Mouse (Mus musculus) small intestine, adult 2 months (tissue): ENCODE data around the gene Tnfrsf4.

Experiments
- CTCF ChIP-seq: fragments of 200-500 bp; IDR thresholded peaks from 2 replicates; pipeline ENCODE4 v1.5.1; 2012; ENCODE audit warnings: low read depth, mild to moderate bottlenecking, control low read depth, inconsistent platforms, low read length, moderate library complexity, mixed read lengths; ENCODE audit not compliant: insufficient replicate concordance, insufficient read length; ENCODE audit errors: extremely low read depth
- POLR2A ChIP-seq: fragments of 200-500 bp; IDR thresholded peaks from 2 replicates; pipeline ENCODE4 v1.6.1; 2012; ENCODE audit warnings: low read depth, mild to moderate bottlenecking, control low read depth, inconsistent platforms, low read length, moderate library complexity

DNA sequence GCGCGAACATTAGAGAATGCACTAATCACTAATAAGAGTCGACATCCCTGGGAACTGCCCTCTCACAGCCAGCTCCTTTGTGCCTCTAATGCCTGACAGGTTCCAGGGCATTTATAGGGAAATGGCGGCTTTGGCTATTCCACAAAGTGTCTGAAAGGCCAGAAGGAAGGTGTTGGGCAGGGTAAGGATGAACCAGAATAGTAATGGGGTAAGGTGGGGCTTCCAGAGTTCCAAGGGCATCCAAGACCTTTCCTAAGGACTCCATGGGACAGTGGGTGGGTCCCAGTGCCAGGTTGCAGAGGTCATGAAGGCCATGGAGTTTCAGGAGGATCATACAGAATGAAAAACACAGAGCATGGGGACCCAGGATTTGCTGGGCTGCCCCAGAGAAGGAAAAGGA lies 20.7 kb downstream of the Tnfrsf4 start:
- no peak for TF ChIP-seq POLR2A
- no peak for TF ChIP-seq CTCF
